Comparison of ENCODE assay signal across 20 mouse cellular contexts in genomic region chr6:49148781-49149180, GRCm38 (mm10).
DNase-seq lines count a peak whose midpoint lies in the region; ATAC-seq and TF ChIP-seq lines count a peak whose summit lies in the region.
"Had no signal": no experiment of that assay in that cellular context is flagged by ENCODE, and none has a peak within 500 bp of the region (broad histone marks: within the 10 kb centered on the region; RNA-seq: fewer than 3 reads in every experiment).

No protein-coding gene starts in this region.

- 41% methylated on average over 4 of the region's 4 CpGs for WGBS in lung, embryonic 15.5 days
- 39% methylated on average over 4 of the region's 4 CpGs for WGBS in intestine, postnatal 0 days
- WGBS in kidney, embryonic 15.5 days, result 30% methylated on average over 4 of the region's 4 CpGs
- WGBS in cerebellum, adult 2 months, result 79% methylated on average over 4 of the region's 4 CpGs
- 81% methylated on average over 4 of the region's 4 CpGs for WGBS in hindbrain, embryonic 13.5 days

- no peak overlapping the region for H3K9ac ChIP-seq in lung, embryonic 15.5 days
- no peak overlapping the region for H3K9ac ChIP-seq in intestine, postnatal 0 days (ENCODE audit: low read depth, low read length)
- H3K9ac ChIP-seq in kidney, embryonic 15.5 days, result no peak overlapping the region
- H3K9ac ChIP-seq in hindbrain, embryonic 13.5 days, result no peak overlapping the region
- H3K9ac ChIP-seq: neural tube, embryonic 13.5 days had no signal

- ATAC-seq in lung, embryonic 15.5 days (ENCODE audit: borderline replicate concordance, extremely low read depth, low FRiP score, low TSS enrichment), result peak; percentile 75; the same call in 1 of the 2 replicates
- ATAC-seq in intestine, postnatal 0 days, result peak; percentile 83
- ATAC-seq in kidney, embryonic 15.5 days (replicated peaks; ENCODE audit: low FRiP score), result peak; percentile 74; the same call in 1 of the 2 replicates
- ATAC-seq in hindbrain, embryonic 13.5 days (ENCODE audit: low FRiP score), result no peak
- ATAC-seq: activated CD4-positive, CD25-positive, alpha-beta regulatory T cell, adult 4 months; CD4-positive, CD25-positive, alpha-beta regulatory T cell, adult 4 months; midbrain, embryonic 16.5 days had no signal

- H3K4me3 ChIP-seq in lung, embryonic 15.5 days, result no peak overlapping the region
- H3K4me3 ChIP-seq in intestine, postnatal 0 days (ENCODE audit: low read depth, low read length), result no peak overlapping the region
- H3K4me3 ChIP-seq in kidney, embryonic 15.5 days (replicated peaks), result no peak overlapping the region
- no peak overlapping the region for H3K4me3 ChIP-seq in cerebellum, adult 2 months (replicated peaks; ENCODE audit: insufficient read depth, low read depth, low read length)
- H3K4me3 ChIP-seq in hindbrain, embryonic 13.5 days, result no peak overlapping the region
- H3K4me3 ChIP-seq: forebrain, embryonic 10.5 days; layer of hippocampus, adult 2 months; neural tube, embryonic 13.5 days had no signal

- no peak overlapping the region for H3K4me2 ChIP-seq in lung, embryonic 15.5 days
- peak overlapping the region; percentile 40 for H3K4me2 ChIP-seq in intestine, postnatal 0 days (replicated peaks; ENCODE audit: low read depth)
- H3K4me2 ChIP-seq in kidney, embryonic 15.5 days, result no peak overlapping the region
- no peak overlapping the region for H3K4me2 ChIP-seq in hindbrain, embryonic 13.5 days
- H3K4me2 ChIP-seq: neural tube, embryonic 13.5 days had no signal

- H3K36me3 ChIP-seq in lung, embryonic 15.5 days, result no peaks in the 10 kb centered on the region
- no peaks in the 10 kb centered on the region for H3K36me3 ChIP-seq in intestine, postnatal 0 days (ENCODE audit: control insufficient read depth, insufficient read depth)
- no peaks in the 10 kb centered on the region for H3K36me3 ChIP-seq in kidney, embryonic 15.5 days
- no peaks in the 10 kb centered on the region for H3K36me3 ChIP-seq in hindbrain, embryonic 13.5 days
- H3K36me3 ChIP-seq: neural tube, embryonic 13.5 days had no signal

- TF ChIP-seq POLR2A in cerebellum, adult 2 months (IDR thresholded peaks at IDR 0.05; ENCODE audit: borderline replicate concordance, insufficient read depth, low read length), result no peak

- no peaks in the 10 kb centered on the region for H3K27me3 ChIP-seq in lung, embryonic 15.5 days
- no peaks in the 10 kb centered on the region for H3K27me3 ChIP-seq in intestine, postnatal 0 days (replicated peaks; ENCODE audit: control insufficient read depth, insufficient read depth, low read length)
- no peaks in the 10 kb centered on the region for H3K27me3 ChIP-seq in kidney, embryonic 15.5 days
- no peaks in the 10 kb centered on the region for H3K27me3 ChIP-seq in cerebellum, adult 2 months (ENCODE audit: control insufficient read depth, insufficient read depth, low read length)
- H3K27me3 ChIP-seq in hindbrain, embryonic 13.5 days, result no peaks in the 10 kb centered on the region
- H3K27me3 ChIP-seq: neural tube, embryonic 13.5 days had no signal

- peaks cover 30% of the 10 kb centered on the region for H3K4me1 ChIP-seq in lung, embryonic 15.5 days
- H3K4me1 ChIP-seq in intestine, postnatal 0 days (replicated peaks; ENCODE audit: control insufficient read depth, insufficient read depth, low read length), result peaks cover 13% of the 10 kb centered on the region; the same call in 1 of the 2 replicates
- H3K4me1 ChIP-seq in kidney, embryonic 15.5 days, result peaks cover 25% of the 10 kb centered on the region
- no peaks in the 10 kb centered on the region for H3K4me1 ChIP-seq in cerebellum, adult 2 months (ENCODE audit: control insufficient read depth, insufficient read depth, low read length)
- H3K4me1 ChIP-seq in hindbrain, embryonic 13.5 days (replicated peaks), result peaks cover 21% of the 10 kb centered on the region

- DNase-seq in lung, adult 18-20 months, result no peak
- DNase-seq in lung, postnatal 4 days, result peak; percentile 38 to 68
- DNase-seq in gastrocnemius, postnatal 4 days (ENCODE audit: low spot score in 2 of 2), result no peak
- DNase-seq in cerebellum, adult 2 months, result no peak
- DNase-seq: cerebellum, adult 8-10 months; embryo, embryonic 11 days; heart, adult 18-20 months; right cerebral cortex, adult 18-20 months; thymus, postnatal 25 days had no signal

- no peaks in the 10 kb centered on the region for H3K9me3 ChIP-seq in lung, embryonic 15.5 days
- no peaks in the 10 kb centered on the region for H3K9me3 ChIP-seq in intestine, postnatal 0 days (ENCODE audit: control insufficient read depth)
- no peaks in the 10 kb centered on the region for H3K9me3 ChIP-seq in kidney, embryonic 15.5 days (replicated peaks)
- H3K9me3 ChIP-seq in hindbrain, embryonic 13.5 days, result no peaks in the 10 kb centered on the region
- H3K9me3 ChIP-seq: forebrain, embryonic 10.5 days; neural tube, embryonic 13.5 days had no signal

- peak overlapping the region; percentile 80 for H3K27ac ChIP-seq in lung, embryonic 15.5 days
- peak overlapping the region; percentile 91 for H3K27ac ChIP-seq in intestine, postnatal 0 days (ENCODE audit: low read depth, low read length)
- H3K27ac ChIP-seq in kidney, embryonic 15.5 days, result peak overlapping the region; percentile 92
- H3K27ac ChIP-seq in cerebellum, adult 2 months (ENCODE audit: insufficient read depth, low read length), result no peak overlapping the region
- no peak overlapping the region for H3K27ac ChIP-seq in hindbrain, embryonic 13.5 days
- H3K27ac ChIP-seq: forebrain, embryonic 10.5 days; layer of hippocampus, adult 2 months; macrophage; neural tube, embryonic 13.5 days had no signal

- no peak for TF ChIP-seq CTCF in intestine, postnatal 0 days (IDR thresholded peaks at IDR 0.05; ENCODE audit: low read depth)
- no peak for TF ChIP-seq CTCF in cerebellum, adult 2 months (IDR thresholded peaks at IDR 0.05; ENCODE audit: borderline replicate concordance, insufficient read depth, low read depth, low read length)

Comparison
In these comparisons a context has a peak if more than half of its experiments do, and no peak if none do; other contexts are left out.
1. DNase-seq: peak in lung, postnatal 4 days (2 of 2); none in lung, adult 18-20 months (0 of 2), gastrocnemius, postnatal 4 days (0 of 2) and cerebellum, adult 2 months (0 of 2).
2. H3K27ac ChIP-seq: peak in lung, embryonic 15.5 days (single experiment), intestine, postnatal 0 days (single experiment) and kidney, embryonic 15.5 days (single experiment); none in cerebellum, adult 2 months (single experiment) and hindbrain, embryonic 13.5 days (single experiment).